Mouse (Mus musculus): ENCODE measurements around the gene Mcm3.

The Mcm3 gene

DNA sequence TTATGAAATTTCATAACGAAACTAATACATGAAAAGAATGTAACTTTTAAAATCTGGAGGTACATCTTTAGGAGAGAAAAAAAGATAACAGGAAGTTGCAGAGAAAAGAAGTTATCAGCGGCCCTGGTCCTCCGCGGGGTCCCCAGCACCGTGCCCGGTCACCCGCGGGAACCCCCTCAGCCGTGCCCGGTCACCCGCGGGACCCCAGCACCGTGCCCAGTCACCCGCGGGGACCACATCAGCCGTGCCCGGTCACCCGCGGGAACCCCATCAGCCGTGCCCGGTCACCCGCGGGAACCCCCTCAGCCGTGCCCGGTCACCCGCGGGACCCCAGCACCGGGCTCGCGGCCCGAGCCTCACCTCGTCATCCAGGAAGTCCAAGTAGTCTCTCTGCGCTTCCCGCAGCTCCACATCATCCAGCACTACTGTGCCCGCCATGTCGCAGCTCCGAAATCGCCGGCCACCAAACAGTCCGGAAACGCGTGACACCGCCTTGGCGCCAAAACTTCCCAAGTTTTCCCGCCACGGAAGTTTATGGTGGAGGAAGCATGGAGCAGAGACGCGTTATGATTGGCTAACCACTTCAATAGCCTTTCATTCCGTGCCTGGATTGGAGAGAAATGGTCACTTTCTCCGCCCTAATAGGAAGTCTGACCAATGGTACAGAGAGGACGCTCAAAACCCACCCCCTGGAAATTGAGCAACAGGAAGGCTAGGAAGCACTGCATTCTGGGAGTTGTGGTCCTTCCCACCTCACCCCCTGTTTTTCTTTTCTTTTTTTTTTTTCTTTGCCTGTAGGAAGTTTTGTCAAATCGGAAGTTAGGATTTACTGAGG is at the start of gene Mcm3:
Gene Mcm3, minus strand, starts transcription at position 542 of the 835 bp plus-strand sequence.
- DNase-seq (ENCODE audit: low read depth, low spot score), result peak; percentile 92

- DNase-seq (ENCODE audit: low read depth, low spot score), result no peak
Observed at GRCm38 (mm10) chr1:20868036-20868435, 47.9 kb upstream of the Mcm3 start.

DNA sequence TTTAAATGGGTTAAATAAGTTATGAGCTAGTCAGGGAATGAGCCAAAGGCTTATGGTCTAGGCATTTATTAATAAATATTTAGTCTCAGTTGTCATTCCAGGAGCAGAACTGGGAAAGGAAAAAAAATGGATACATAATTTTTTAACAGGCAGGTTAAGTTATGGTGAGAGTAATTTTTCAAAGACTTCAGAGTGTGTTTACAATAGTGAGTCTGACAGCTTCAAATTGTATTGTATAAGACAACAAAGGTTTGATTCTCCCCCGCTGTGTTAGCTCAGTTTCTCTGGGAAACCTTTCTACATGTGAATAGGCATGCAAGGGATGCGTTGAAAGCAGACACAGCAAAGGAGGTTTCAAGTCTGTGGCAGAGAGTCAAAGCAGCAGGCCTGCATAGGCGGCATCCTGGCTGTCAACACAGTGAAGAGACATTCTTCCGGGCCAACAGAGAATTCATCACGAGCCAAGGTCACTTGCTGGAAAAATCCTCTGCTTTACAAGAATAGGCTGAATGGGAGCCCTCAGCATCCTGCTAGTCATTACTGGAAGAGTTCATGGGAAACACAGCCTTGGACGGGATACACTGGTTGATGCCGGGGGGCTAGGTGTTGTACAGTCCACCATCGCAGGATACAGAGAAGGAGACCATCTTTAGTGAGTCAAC is 47.3 kb upstream of the Mcm3 start:
- no peak for DNase-seq (ENCODE audit: low read depth, low spot score)

- no peak for DNase-seq (ENCODE audit: low read depth, low spot score)
Observed at GRCm38 (mm10) chr1:20863452-20864172, 43.5 kb upstream of the Mcm3 start.

DNA sequence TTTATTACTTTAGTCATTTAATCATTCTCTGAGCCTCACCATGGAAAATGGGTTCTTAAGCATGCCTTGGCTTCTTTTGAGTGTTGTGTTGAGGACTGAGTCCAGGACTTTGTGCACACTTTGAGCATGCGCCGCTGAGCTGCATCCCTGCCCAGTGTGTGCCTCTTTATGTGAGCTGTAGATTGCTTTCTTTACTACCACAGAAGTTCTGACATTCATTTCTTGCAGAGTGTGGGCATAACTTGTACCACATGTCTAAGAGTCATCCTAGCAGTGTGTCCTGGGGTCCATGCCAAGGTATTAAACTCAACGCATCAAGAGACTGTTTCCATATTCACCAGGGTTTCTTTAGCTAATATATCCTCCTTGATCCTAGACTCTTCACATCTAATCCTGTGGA is 41.8 kb upstream of the Mcm3 start:
- no peak for DNase-seq (ENCODE audit: low read depth, low spot score)

DNA sequence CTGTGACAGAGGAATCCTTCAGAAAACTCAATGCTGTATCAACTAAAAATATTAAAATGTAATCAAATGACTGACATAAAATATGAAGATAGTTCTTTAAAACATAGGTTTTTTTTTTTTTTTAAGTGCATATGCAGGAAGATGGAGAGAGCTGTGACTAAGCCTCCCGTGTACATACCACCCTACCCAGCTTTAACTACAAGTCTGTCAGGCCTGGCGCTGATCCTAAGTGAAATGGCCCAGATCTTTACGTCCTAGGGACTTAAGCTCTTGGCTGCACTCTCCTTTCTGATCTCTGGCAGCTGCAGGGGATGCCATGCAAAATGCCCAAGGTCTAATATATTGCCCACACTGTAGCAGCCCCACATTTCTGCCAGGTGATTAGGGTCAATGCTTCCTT is 40.7 kb upstream of the Mcm3 start:
- DNase-seq (ENCODE audit: low read depth, low spot score), result no peak

DNA sequence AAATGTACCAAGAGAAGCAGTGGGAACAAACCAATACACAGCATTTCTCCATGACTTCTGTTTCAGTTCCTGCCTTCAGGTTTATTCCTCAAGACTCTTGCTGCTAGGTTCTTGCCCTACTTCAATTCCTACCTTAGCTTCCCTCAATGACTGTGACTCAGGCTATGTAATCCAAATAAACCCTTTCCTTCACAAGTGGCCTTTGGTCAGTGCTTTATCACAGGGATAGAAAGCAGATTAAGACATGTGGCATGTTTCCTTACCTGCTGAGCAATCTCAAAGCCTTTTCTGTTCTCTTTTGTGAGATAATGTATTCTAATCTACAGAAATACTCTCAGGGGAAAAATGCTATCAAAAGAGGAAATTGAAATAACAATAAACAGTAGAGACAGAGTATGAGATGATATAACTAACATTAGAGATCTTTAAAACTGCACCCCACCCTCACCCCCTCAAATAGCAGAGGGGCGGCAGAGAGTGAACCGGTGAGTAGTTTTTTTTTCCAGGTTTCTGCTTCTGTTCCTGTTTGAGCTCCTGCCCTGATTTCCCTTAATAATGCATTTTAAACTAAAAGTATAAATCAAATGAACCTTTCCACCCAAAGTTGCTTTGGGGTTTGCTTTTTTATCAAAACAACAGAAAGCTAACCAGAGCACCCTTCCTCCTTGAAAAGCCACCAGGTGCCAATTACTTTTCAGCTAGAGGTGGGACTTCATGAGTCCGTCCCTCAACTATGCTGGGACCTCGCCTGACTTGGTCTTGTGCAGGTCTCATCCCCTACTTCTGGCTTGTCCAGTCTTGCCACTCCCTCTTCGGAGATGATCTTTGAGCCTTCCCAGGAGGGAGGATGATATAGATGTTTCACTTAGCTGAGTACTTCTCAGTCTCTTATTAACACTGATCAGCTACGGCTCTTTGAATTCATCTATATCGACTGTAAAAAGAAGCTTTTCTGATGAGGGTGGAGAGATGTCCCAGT is 37.1 kb upstream of the Mcm3 start:
- DNase-seq (ENCODE audit: low read depth, low spot score), result no peak

GRCm38 (mm10) chr1:20839911-20840310 is 19.8 kb upstream of the Mcm3 start:
- no peak for DNase-seq (ENCODE audit: low read depth, low spot score)

DNA sequence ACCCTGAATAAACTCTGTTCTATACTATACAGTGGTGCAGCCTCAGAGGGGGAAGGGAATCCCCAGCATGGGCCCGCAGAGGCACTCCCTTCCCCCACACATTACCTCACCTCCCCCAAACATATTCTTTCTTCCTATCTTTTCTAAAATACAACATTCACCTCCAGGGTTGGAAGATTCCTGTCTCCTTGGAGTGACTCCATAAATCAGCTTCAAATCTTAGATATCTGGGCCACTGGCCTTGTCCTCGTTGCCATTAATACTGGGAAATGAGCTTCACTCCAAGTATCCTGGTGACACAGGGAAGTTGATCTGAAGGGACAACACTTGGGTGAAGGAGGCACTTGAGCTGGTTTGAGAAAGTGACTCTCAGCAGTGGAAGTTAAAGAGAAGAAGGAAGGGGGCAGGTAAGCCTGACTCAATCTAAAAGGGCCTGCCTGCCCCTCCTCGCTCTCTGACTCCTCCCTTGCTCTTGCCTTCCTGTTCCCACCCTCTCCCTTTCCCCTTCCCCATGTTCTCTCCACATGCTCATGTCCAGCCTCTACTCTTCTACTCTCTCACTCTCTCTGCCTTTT is 16.5 kb upstream of the Mcm3 start:
- no peak for DNase-seq (ENCODE audit: low read depth, low spot score)

GRCm38 (mm10) chr1:20833141-20833511 is 13.0 kb upstream of the Mcm3 start:
- DNase-seq (ENCODE audit: low read depth, low spot score), result no peak

- DNase-seq (ENCODE audit: low read depth, low spot score), result no peak
Observed at GRCm38 (mm10) chr1:20832473-20833140, 12.5 kb upstream of the Mcm3 start.

- no peak for DNase-seq (ENCODE audit: low read depth, low spot score)
Observed at GRCm38 (mm10) chr1:20830546-20830945, 10.4 kb upstream of the Mcm3 start.

GRCm38 (mm10) chr1:20828061-20828460 is 7.9 kb upstream of the Mcm3 start:
- DNase-seq (ENCODE audit: low read depth, low spot score), result no peak

DNA sequence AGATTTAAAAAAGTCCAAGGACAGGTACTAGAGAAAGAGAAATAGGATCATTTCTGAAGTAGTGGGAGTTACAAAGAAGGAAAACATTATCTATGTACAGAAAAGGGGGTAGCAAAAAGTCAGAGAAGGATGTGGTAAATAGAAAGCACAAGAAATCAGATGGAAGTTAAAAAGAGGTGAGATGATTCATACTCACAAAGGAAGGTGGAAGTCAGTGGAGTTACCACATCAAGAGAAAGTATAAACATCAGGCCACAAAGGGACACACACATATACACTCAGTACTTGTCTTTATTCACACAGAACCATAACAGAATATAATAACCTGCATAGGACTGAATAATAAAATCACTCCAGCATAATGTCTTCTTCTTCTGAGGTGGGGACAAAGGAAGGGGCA is 4.9 kb upstream of the Mcm3 start:
- DNase-seq (ENCODE audit: low read depth, low spot score), result peak; percentile 74

GRCm38 (mm10) chr1:20823906-20824305 is 3.8 kb upstream of the Mcm3 start:
- DNase-seq (ENCODE audit: low read depth, low spot score), result no peak

- DNase-seq (ENCODE audit: low read depth, low spot score), result no peak
Observed at GRCm38 (mm10) chr1:20823471-20823870, 3.4 kb upstream of the Mcm3 start.

- no peak for DNase-seq (ENCODE audit: low read depth, low spot score)
Observed at GRCm38 (mm10) chr1:20820959-20821358, 847 bp upstream of the Mcm3 start.

GRCm38 (mm10) chr1:20817596-20817995 is 2.5 kb downstream of the Mcm3 start:
- no peak for DNase-seq (ENCODE audit: low read depth, low spot score)

DNA sequence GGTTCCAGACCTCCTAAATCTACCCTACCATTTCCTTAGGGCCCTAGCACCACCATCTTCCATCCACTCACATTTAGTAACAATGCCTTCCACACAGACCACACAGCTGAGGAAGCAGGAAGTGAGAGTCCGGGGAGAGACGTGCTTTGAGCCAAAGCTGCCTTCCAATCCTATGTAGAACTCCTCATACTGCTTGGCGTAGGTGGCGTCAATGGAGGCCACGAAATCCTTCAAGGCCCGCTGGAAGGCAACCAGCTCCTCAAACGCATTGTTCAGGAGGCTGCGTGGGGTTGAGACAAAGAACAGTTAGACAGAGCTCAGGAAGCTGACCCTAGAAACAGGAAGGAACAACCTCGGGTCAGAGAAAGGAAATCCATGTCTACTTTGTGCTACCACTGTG is 2.9 kb downstream of the Mcm3 start:
- no peak for DNase-seq (ENCODE audit: low read depth, low spot score)

GRCm38 (mm10) chr1:20814521-20814920 is 5.6 kb downstream of the Mcm3 start:
- no peak for DNase-seq (ENCODE audit: low read depth, low spot score)

Data from CD4-positive helper T cell, adult 2 months (primary cell).